Mouse (Mus musculus) layer of hippocampus, adult 9-11 months (tissue): ENCODE measurements around the gene Ipo4.
A peak's percentile ranks its signal among the peaks of the same experiment; 100 is the strongest.

Experiments used
- DNase-seq: peaks from one replicate; pipeline ENCODE4 v3.0.0; 2022

The Ipo4 gene

DNA sequence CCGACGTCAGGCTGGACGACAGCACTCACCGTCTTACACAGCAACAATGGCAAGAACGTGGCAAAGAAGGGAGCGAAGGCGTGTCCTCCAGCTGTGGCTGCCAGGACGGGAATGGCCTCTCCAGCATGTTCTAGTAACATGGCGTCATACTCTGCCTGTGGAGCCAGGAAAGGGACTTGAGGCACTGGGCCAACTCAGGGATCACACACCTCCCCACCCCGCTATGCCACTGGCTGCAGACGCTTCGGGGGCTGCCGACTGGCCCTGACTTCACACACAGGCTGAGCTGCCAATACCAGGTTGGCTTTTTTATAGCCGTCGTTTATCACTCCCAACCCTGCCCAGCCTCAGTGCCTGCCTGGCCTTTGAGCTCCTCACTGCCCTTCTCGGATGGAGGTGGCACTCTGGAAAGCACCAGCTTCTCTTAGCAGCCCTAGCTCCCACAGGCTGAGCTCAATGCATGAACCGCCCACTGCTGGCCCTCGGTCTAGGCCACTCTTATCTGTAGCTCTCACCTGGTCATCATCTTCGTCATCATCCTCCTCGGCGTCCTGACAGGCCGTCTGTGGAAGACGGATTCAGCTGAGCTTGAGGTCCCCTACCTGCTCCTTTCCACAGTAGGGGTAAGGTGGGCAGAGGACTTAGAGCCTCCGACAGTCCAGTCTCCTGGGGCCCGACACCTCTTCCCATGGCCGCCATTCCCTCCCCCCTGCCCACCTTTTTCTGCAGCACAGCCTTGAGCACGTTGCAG, 7.5 kb downstream of the Ipo4 start:
- DNase-seq: no peak

DNA sequence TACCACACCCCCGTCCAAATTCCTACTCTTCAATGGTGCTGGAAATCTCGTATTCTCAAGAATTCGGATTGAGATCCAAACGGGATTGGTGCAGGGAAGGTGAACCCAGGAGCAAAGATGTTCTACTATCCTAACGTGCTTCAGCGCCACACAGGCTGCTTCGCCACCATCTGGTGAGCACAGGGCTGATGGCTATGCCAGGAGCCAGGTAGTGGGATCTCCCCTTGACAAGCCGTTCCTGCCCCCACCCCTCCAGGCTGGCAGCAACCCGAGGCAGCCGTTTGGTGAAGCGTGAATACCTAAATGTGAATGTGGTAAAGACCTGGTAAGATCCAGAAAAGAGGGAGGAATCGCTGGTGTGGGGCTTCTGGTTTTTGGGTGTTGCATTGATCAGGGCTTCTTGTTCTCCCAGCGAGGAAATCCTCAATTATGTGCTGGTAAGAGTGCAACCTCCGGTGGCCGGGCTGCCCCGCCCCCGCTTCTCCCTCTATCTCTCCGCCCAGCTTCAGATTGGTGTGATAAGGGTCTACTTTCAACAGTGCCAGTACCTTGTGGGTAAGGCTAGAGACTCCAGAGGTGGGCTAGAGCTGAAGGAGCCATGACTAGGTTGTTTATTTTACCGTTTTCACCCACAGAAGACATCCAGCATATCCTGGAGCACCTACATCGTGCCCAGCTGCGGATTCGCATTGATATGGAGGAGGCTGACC, 17.1 kb downstream of the Ipo4 start:
- DNase-seq: no peak

DNA sequence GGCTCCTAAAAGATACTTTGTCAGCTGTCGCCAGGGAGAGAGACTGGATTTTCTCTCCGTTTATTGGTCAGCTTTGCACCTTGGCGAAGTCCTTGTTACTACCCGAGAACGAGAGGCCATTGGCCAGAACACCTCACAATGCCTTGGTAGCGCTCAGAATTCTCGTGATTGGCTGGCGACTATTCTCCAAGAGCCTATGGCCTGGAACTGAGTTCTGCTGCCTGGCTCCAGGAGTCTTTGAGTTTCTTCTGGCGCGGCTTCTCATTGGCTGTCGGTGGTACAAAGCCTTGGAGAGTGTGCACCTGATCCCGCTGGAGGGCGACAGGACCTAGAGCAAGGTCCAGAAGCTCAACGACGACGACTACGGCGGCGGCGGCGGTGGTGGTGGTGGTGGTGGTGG, 17.9 kb downstream of the Ipo4 start, which contains the start of gene Rec8:
Gene Rec8, plus strand, starts transcription at position 216 of the 400 bp plus-strand sequence.
- DNase-seq: no peak

DNA sequence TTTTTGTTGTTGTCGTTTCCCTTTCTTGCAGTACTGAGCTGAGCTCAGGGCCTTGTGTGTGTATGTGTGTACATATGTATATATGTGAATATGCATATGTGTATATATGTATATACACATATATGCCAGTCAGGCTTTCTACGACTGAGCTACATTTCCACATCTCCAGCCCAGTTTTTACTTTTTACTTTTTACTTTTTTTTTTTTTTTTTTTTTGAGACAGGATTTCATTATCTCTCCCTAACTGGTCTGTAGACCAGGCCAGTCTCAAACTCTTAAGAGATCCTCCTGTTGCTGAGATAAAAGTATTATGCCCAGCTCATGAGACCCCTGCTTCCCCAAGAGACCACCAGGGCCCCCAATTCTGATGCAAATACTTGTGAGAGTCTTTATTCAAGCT, 18.9 kb downstream of the Ipo4 start:
- DNase-seq: no peak

DNA sequence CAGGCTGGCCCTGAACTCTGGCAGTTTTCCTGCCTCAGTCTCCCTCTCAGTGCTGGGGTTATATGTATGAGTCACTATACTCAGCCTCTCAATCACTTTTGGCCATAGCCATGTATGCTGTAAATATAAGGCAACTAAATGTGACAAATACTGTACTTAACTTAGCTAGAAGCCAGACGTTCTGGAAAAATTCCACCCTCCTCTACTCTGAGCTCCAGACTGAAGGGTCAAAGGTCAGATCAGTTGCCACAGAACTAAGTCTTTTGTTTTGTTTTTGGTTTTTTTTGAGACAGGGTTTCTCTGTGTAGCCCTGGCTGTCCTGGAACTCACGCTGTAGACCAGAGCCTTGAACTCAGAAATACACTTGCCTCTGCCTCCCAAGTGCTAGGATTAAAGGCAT, 19.9 kb downstream of the Ipo4 start:
- DNase-seq: no peak

DNA sequence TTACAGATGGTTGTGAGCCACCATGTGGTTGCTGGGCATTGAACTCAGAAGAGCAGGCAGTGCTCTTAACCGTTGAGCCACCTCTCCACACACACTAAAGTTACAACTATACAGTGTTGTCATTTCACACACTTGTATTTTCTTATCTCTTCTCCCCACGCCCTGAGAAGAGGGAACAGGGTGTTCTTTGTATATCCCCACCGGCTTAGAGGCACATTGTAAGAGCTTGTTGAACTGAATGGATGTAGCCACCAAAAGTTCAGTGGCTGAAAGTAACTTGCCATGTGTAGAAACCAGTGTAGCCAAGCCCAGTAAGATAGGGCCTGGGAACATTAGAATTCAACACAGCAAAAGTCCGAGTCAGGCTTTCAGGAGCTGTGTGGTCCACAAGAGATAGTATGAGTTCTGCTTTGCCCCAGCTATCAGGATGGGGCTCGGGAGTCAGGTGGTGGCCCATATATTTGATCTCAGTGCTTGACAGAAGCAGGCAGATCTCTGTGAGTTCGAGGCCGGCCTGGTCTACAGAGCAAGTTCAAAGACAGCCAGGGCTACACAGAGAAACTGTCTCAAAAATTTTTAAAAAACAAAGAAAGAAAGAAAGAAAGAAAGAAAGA, 21.1 kb downstream of the Ipo4 start:
- no peak for DNase-seq

DNA sequence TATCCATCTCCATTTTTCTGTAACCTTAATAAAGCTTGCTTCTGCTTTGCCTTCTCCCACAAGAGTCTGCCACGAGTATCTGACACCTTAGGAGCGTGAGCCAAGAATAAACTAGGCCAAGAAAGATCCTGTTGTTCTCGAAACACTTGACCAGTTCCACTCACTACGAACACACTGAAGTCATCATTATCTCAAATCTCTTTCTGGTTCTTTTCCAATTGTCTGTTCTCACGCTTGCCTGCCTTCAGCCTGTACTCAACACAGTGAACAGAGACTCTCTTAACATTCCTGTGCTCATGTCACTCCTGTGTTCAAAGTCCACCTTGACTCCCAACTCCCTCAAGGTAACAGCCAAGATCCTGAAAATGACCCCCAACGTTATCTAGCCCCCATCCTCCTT, 22.4 kb downstream of the Ipo4 start:
- no peak for DNase-seq

DNA sequence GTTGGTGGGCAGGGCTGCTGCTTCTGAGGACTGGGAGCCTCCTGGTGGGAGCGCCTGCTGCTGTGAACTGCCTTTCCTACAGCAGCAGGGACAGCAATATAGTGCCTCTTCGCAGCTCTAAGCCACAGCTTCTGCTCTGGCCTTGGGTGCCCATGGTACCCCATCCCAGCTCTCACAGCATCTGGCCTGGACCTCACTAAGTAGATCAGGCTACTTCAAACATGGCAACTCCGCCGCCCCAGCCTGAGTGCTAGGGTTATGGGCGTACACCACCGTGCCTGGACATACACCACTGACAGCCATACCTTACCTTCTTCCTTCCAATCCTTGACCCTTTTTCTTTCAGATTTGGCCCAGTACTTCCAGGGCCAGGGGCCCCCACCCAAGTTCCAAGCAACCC, 27.4 kb downstream of the Ipo4 start:
- DNase-seq: no peak

DNA sequence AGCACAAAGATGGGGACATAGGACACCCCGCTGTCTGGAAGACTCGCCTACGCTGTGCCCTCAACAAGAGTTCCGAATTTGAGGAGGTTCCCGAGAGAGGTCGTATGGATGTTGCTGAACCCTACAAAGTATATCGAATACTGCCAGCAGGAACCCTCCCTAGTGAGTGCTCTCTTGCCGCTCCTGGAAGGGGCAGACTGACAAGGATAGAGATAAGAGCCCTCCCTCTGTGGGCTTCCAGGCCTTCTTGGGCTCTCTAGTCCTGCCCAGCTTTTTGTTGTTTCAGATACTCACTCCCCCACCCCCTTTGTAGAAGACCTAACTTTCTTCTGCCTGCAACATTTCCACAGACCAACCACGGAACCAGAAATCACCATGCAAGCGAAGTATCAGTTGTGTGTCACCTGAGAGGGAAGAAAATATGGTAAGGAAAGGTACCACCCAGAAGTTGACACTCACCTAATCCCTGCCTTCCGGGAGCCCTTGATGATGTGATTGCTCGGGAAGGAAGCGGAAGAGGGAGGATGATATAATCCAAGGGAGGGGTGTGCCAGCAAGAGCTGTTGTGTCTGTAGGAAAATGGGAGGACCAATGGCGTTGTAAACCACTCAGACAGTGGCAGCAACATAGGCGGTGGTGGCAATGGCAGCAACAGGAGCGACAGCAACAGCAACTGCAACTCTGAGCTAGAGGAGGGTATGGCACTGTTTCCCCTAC, 29.9 kb downstream of the Ipo4 start:
- DNase-seq: no peak

DNA sequence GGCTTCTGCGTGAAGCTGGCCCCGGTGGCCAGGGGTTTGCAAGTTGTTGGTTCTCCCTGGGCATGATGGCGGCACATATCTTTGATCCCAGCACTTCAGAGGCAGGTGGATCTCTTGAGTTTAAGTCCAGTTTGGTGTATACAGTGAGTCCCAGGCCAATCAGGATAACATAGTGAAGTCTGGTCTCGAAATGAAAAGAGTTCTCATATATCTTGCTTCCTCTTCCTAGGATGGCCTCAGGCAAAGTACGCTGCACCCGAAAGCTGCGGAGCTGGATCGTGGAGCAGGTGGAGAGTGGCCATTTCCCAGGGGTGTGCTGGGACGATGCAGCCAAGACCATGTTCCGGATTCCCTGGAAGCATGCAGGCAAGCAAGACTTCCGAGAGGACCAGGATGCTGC, 30.9 kb downstream of the Ipo4 start:
- no peak for DNase-seq

DNA sequence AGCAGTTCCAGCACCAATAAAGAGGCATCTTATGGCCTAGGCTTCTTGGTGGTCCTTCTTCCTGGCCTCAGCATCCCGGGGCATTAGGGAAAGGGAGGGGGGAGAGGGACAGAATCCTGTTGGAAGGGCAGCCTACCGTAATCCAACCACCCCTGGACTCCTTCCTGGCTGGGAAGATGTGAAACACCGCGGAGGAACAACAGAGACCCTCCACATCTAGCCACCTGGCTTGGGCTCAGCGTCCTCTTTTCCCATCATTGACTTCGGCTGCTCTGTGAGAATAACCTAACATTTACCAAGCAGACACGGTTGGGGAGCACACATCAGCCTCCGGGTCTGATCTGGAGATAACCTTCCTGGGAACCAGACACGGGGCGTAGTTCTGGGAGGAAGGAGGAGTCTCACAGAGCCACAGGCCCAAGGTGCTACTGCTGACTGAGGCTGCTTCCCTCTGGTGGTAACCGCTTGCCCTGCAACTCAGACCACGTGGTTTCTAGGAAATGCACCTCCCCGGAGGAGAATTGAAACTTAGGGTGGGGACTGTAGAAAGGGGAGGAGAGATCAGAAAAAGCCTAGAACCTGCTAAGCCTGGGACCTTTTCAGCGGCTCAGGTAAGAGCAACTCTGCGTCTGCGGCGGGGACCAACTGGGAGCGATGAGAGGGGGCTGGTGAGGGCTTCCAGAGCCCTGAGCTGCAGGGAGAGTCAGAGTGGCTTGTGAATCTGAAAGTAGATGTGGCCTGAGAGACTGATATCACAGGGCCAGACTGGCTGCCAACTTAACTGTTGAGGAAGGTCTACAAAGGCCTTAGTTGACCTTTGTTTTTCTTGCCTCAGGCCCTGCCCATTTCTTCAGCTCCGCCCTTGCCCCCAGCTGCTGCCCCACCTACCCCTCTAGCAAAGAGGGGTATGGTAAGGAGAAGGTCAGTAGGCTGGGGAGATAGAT, 31.9 kb downstream of the Ipo4 start:
- DNase-seq: peak; percentile 91

DNA sequence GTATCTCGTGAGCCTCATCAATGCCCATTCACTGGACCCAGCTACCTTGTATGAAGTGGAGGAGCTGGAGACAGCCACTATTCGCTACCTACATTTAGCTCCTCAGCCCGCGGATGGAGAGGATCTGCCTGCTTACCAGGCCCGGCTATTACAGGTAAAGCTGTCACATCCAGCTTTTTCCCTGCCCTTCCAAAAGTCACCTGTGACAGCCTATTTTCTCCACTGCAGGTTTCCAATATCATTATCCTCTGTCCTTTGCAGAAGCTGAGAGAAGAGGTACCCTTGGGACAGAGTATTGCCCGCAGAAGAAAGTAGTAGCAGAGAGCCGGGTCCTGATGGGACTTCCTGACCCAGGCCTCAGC, 32.5 kb downstream of the Ipo4 start, which contains the start of gene Irf9:
Gene Irf9, plus strand, starts transcription at position 301 of the 362 bp plus-strand sequence.
- no peak for DNase-seq

DNA sequence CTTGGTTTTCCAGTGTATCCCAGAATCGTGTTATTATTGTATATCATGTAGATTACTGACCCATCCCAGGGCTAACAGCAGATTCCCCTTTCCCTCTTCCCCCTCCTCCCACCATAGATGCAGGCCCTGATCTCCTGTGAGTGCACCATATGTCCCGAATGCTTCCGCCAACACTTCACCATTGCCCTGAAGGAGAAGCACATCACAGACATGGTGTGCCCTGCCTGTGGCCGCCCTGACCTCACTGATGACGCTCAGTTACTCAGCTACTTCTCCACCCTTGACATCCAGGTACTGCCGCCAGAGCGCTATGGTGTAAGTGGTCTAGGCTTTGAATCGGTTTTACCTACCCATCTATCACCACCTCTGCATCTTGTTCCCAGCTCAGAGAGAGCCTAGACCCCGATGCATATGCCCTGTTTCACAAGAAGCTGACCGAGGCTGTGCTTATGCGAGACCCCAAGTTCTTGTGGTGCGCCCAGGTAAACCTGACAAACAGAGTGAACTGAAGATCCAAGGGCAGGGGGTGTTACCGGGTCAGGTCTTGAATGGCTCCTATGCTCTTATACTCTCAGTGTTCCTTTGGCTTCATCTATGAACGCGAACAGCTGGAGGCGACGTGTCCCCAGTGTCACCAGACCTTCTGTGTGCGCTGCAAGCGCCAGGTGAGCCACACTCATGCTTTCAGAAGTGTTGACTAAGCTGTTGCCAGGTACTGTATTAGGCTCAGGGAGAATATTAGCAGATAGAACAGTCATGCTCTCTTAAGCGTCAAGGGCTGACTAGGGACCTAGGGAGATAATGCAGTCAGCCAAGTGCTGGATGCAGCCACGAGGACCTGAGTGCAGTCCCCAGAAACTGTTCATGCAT, 37.0 kb downstream of the Ipo4 start:
- DNase-seq: no peak

DNA sequence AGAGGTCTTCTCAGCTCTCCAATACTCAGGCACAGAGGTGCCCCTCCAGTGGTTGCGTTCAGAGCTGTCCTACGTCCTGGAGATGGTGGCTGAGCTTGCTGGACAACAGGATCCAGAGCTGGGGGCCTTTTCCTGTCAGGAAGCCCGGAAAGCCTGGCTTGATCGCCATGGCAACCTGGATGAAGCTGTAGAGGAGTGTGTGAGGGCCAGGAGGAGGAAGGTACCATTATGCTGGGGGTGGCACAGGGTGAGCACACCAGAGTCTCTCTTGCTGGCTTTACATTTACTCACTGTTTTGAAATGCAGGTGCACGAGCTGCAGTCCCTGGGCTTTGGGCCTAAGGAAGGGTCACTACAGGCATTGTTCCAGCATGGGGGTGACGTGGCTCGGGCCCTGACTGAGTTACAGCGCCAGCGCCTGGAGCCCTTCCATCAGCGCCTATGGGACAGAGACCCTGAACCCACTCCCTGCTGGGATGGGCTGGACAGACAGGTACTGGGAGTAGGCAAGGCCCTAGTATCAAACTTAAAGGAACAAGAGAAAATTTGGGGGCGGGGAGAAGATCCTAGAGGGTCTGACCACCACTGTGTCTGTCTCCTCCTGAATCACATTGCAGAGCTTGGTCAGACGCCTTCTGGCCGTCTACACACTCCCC, 39.6 kb downstream of the Ipo4 start:
- peak; percentile 53 for DNase-seq

DNA sequence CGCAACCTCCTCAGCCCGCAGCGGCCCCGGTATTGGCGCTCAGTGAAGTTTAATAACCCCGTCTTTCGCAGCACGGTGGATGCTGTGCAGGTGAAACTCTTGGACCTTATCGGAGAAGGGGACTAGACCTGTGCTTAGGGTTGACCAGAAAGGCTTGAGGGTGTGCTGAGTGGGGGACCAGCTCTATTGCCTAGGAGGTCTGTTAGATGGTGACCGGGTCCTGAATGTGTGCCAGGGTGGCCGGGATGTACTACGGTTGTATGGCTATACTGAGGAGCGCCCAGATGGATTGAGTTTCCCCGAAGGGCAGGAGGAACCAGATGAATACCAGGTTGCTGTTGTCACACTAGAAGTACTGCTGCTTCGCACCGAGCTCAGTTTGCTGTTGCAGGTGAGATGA, 43.5 kb downstream of the Ipo4 start:
- DNase-seq: no peak

DNA sequence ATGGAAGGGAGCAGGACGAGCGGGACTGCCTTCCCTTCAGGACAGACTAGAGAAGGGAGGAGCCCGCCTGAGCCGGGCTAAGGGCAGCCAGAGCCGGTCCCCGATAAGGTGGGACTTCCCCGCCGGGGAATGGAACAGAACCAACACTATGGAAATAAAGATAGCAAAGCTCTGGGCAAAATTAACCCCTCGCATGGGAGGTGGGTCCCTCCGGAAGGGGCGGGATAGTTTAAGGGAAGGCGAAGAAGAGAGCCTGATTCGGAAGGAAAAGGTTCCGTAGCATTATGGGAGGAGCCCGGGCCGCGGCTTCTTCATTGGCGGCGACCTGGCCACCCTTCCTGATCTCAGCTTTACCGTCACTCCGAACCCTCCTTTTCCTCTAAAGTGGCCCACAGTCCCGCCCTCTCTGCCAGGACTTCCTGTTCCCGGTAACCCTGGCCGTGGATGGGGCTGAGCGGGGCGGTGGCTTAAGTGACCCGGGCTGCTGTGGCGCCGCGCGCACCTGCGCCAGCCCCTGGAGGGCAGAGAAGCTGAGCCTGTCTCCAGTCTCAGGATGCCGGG, 44.3 kb downstream of the Ipo4 start, which contains the start of gene Rnf31:
Gene Rnf31, plus strand, starts transcription at position 378 of the 561 bp plus-strand sequence.
- peak; percentile 96 for DNase-seq

DNA sequence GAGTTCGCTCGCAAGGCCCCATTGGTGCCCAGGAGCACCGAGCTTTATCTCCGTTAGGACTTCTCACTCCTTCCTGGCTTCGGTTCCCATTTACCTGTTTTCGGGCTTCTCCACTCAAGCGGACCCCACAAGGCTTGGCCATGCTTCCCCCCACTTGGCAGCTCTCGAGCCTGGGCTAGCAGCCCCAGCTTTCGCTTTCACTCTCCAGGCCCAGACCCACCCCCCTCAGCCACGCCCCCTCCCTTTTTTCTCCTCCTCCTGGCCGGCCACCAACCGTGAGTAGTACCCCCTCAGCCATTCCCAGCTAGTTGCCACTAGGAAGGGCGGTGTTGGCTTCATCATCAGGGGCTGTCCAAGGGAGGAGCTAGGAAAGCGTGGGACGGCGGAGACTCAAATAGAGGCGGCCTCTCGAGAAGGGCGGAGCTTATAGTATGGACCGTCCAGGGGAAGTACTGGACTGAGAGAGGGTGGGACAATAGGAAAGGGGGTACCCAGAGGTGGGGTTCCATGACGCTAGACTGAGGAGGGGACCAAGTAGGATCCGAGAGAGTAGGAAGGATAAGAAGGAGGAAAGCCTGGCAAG, 44.9 kb downstream of the Ipo4 start, which contains the start of gene Psme2:
Gene Psme2, minus strand, starts transcription at position 366 of the 583 bp plus-strand sequence.
- DNase-seq: peak; percentile 98

DNA sequence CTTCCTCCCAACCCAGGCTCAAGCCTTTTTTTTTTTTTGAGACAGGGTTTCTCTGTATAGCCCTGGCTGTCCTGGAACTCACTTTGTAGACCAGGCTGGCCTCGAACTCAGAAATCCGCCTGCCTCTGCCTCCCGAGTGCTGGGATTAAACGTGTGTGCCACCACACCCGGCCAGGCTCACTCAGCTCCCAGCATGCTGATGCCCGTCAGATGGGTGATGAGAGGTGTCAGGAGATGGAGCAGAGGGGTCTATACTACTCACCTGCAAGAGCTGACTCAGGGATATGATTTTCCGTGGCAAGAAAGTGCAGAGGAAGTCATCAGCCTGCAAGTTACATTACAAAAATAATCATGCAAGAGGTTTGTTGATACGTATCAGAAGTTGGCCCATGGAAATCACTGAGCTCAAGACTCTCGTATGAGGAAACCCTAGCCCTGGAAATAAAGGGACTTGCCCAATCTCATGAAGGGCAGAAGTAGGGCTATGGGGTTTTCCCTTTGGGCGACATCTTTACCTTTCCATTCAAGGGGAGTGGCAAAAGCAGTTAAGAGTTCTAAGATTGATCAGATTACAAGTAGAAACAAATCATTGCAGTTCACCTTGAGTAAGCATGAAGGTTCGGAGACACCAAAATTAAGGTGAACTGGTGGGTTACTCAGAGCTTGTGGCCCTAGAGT, 45.8 kb downstream of the Ipo4 start:
- no peak for DNase-seq

DNA sequence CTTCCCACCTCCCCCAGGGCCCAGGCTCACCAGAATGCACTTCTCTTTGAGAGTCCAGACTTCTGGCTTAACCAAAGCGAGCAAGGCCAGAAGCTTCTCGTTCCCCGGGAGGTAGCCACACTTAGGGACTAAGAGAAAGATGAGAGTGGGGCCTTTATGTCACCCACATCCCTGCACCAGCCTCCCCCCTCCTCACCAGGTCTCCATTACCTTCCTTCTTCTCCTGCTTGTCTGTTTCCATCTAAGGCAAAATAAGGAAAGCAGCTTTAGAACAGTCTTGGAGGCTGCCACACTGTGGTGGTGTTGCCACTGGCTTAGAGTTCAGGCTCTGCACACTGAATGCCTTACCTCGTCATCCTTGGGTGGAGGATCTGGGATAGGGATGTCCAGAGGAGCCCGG, 46.5 kb downstream of the Ipo4 start:
- no peak for DNase-seq
